Mouse (Mus musculus): ENCODE data around the gene Cnr2. TPM values are rescaled to one million over a fixed set of nuclear protein-coding genes. Genes with fewer than 3 reads are reported as not detected.
A peak's percentile ranks its signal among the peaks of the same experiment; 100 is the strongest.

Cnr2 gene
- polyA plus RNA-seq, 1 experiment from 2014 or later: not detected

DNA sequence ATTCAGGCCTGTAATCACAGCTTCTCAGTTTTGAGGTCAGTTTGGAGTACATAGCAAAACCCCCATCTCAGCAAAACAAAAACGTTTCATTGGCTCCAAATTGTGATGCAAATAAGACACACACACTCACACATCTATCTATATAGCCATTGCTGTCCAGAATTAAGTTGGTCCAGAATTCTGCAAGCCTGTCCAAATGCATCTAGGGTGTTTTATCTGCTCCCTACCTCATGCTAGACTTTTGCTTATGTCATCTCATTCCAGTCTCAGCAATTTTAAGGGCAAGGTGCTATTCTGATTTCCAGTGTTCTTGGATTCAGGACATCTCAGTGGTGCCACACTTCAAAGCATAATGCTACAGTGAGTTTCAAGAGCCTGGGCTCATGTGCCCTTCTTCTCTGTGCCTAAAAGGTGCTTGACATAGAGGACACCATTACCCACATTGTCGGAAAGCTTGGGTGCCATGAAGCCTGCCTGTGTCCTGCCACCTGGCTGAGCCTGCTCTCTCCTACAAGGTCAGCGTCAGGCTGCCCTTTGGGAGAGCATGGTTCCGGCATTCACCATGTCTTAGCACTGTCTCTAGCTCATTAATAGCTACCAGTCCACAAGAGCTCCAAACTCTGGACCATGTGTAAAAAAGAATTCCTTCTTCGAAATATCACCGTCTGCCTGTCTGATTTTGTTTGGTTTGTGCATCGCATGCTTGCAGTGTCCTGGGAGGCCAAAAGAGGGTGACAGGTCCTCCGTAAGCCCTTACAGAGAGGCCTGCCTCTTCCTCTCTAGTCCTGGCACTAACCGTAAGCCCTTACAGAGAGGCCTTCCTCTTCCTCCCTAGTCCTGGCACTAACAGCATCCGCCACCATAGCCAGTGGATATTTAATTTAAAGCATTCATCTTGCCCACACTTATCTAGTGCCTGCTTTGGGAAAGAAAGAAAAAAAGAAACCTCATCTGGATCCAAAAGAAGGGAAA, 20.3 kb upstream of the Cnr2 start:
- peak overlapping the region; percentile 76 for H3K4me3 ChIP-seq (replicated peaks; ENCODE audit: low read length)
- H3K27me3 ChIP-seq (replicated peaks; ENCODE audit: control insufficient read depth, insufficient read depth, low read length): no peaks in the 10 kb centered on the region
- no peak overlapping the region for H3K4me2 ChIP-seq (ENCODE audit: low read length)
- no peak for ATAC-seq
- peak overlapping the region; percentile 98 for H3K27ac ChIP-seq (ENCODE audit: low read length)
- H3K4me1 ChIP-seq (replicated peaks; ENCODE audit: control insufficient read depth, insufficient read depth, low read length): peaks cover 41% of the 10 kb centered on the region
- 82% methylated on average over 10 of the region's 10 CpGs for WGBS
- H3K9ac ChIP-seq (replicated peaks; ENCODE audit: low read depth, low read length): no peak overlapping the region
- peaks cover 3% of the 10 kb centered on the region for H3K36me3 ChIP-seq (ENCODE audit: control insufficient read depth, insufficient read depth)
- H3K9me3 ChIP-seq (ENCODE audit: control insufficient read depth, low read length): no peaks in the 10 kb centered on the region

DNA sequence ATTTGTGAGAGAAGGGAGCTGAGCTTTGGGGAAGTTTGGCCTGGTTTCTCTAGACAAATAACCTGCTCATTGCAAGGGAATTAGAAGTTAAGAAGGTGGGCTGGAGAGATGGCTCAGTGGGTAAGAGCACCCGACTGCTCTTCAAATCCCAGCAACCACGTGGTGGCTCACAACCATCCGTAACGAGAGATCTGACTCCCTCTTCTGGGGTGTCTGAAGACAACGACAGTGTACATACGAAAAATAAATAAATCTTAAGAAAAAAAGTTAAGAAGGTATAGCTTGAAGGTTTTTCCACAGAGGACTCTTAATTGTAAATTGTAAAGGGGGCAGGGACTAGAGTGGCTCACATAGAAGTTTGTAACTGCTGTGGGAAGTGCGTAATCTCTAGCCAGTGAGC, 19.6 kb upstream of the Cnr2 start:
- no peak overlapping the region for H3K27ac ChIP-seq (ENCODE audit: low read length)

DNA sequence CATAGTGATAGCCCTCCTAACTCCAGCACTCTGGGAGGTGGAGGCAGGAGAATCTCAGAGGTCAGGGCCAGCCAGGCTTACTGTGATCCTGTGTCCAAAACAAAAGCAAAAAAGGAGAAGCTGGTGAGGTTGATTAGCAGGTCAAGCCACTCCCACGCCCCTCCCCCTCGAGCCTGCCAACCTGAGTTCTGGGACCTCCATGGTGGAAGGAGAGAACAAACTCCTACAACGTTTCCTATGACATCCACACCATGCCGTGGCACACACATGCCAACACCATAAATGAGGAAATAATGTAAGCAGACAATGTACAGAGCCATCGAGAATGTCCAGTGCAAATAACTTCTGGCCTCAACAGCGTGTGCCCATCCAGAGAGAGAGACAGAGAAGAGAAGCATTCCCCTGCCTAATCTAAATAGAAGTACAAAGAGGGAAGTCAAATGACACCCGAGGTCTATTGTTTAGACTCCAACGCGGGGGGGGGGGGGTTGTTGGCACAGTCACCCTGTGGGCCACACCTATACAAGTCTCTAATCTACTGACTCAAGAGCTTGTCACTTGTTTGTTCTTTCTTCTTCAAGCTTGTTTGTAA, 19.1 kb upstream of the Cnr2 start:
- peak overlapping the region; percentile 14; the same call in 1 of the 2 replicates for H3K27ac ChIP-seq (ENCODE audit: low read length)
- peaks cover 36% of the 10 kb centered on the region for H3K4me1 ChIP-seq (replicated peaks; ENCODE audit: control insufficient read depth, insufficient read depth, low read length)
- H3K4me3 ChIP-seq (replicated peaks; ENCODE audit: low read length): peak overlapping the region; percentile 20
- no peaks in the 10 kb centered on the region for H3K9me3 ChIP-seq (ENCODE audit: control insufficient read depth, low read length)
- WGBS: 4% methylated on average over 9 of the region's 9 CpGs
- H3K9ac ChIP-seq (replicated peaks; ENCODE audit: low read depth, low read length): peak overlapping the region; percentile 46; the same call in 1 of the 2 replicates
- no peaks in the 10 kb centered on the region for H3K27me3 ChIP-seq (replicated peaks; ENCODE audit: control insufficient read depth, insufficient read depth, low read length)
- H3K36me3 ChIP-seq (ENCODE audit: control insufficient read depth, insufficient read depth): peaks cover 3% of the 10 kb centered on the region; the same call in 1 of the 2 replicates
- H3K4me2 ChIP-seq (ENCODE audit: low read length): peak overlapping the region; percentile 47
- no peak for ATAC-seq

More for the DNA sequence above, 19.6 kb upstream of the Cnr2 start:
- ATAC-seq: no peak
- no peaks in the 10 kb centered on the region for H3K9me3 ChIP-seq (ENCODE audit: control insufficient read depth, low read length)
- 23% methylated on average over 7 of the region's 7 CpGs for WGBS
- H3K9ac ChIP-seq (replicated peaks; ENCODE audit: low read depth, low read length): no peak overlapping the region
- no peak overlapping the region for H3K4me3 ChIP-seq (replicated peaks; ENCODE audit: low read length)
- peaks cover 38% of the 10 kb centered on the region for H3K4me1 ChIP-seq (replicated peaks; ENCODE audit: control insufficient read depth, insufficient read depth, low read length)
- H3K4me2 ChIP-seq (ENCODE audit: low read length): no peak overlapping the region; the same call in 1 of the 2 replicates
- no peaks in the 10 kb centered on the region for H3K27me3 ChIP-seq (replicated peaks; ENCODE audit: control insufficient read depth, insufficient read depth, low read length)
- peaks cover 3% of the 10 kb centered on the region for H3K36me3 ChIP-seq (ENCODE audit: control insufficient read depth, insufficient read depth)

DNA sequence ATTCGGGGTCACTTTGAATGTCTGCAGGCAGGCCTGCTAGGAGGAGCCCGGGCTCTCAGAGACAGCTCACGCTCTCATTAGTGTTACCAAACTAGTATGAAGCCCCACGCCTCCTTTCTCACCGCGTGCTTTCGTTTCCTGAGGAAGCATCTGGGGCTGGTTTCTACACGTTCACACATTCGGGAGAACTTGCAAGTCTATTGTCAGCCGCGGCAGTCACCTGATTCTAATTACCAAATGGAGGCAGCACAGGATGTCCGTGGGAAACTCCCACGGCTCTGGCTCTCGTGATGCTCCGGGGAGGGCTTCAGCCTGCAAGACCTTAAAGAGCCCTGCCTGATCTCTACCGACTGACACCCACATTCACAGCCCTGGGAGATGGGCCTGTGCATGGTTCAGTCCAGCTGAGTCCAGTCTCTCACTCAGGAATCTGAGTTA, 18.6 kb upstream of the Cnr2 start:
- ATAC-seq: no peak
- Histone ChIP-seq H3K4me3 (replicated peaks; ENCODE audit: low read length) (peak overlapping the region; percentile 20), H3K9me3 (ENCODE audit: control insufficient read depth, low read length) (no peaks in the 10 kb centered on the region), H3K27ac (ENCODE audit: low read length) (0 out of 2 replicates have a peak overlapping the region, but pooled peaks have one; percentile 14), H3K9ac (replicated peaks; ENCODE audit: low read depth, low read length) (peak overlapping the region; percentile 46), H3K4me2 (ENCODE audit: low read length) (peak overlapping the region; percentile 47), H3K27me3 (replicated peaks; ENCODE audit: control insufficient read depth, insufficient read depth, low read length) (no peaks in the 10 kb centered on the region), H3K36me3 (ENCODE audit: control insufficient read depth, insufficient read depth) (peaks cover 3% of the 10 kb centered on the region; the same call in 1 of the 2 replicates), H3K4me1 (replicated peaks; ENCODE audit: control insufficient read depth, insufficient read depth, low read length) (peaks cover 33% of the 10 kb centered on the region)
- under 1% methylated on average over 16 of the region's 16 CpGs for WGBS

DNA sequence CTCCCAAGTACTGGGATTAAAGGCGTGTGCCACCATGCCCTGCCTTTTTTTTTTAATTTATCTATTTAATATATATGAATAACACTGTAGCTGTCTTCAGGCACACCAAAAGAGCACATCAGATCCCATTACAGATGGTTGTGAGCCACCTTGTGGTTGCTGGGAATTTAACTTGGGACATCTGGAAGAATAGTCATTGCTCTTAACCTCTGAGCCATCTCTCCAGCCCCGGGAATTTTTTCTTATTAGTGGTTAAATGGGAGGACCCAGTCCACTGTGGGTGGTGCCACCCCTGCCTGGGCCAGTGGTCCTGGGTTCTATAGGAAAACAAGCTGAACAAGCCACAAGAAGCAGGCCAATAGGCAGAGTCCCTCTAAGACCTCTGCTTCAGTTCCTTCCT, 17.5 kb upstream of the Cnr2 start:
- WGBS: 70% methylated on average over 2 of the region's 2 CpGs
- Histone ChIP-seq H3K9me3 (ENCODE audit: control insufficient read depth, low read length) (no peaks in the 10 kb centered on the region), H3K27ac (ENCODE audit: low read length) (no peak overlapping the region), H3K4me1 (replicated peaks; ENCODE audit: control insufficient read depth, insufficient read depth, low read length) (peaks cover 24% of the 10 kb centered on the region), H3K4me3 (replicated peaks; ENCODE audit: low read length) (no peak overlapping the region), H3K9ac (replicated peaks; ENCODE audit: low read depth, low read length) (no peak overlapping the region), H3K27me3 (replicated peaks; ENCODE audit: control insufficient read depth, insufficient read depth, low read length) (no peaks in the 10 kb centered on the region), H3K4me2 (ENCODE audit: low read length) (no peak overlapping the region), H3K36me3 (ENCODE audit: control insufficient read depth, insufficient read depth) (no peaks in the 10 kb centered on the region)
- no peak for ATAC-seq

DNA sequence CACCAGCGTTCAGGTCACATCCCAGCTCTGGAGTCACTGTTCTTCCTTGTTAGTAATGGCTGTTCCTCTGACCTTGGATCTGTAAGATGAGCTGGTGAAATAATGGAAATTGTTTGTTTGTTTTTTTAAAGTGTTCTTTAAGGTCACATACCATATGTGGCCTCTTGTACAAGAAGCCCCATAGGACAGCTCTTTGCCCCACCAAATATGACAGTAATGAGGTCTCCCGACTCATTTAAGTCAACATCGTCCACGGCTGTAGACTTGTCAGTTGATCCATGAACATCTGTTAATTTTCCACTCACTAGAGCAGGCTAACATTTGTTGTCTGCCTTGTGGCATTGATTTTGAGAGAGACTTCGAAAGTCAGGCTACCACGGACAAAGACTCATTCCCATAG, 16.2 kb upstream of the Cnr2 start:
- no peak overlapping the region for H3K9ac ChIP-seq (replicated peaks; ENCODE audit: low read depth, low read length)
- no peaks in the 10 kb centered on the region for H3K9me3 ChIP-seq (ENCODE audit: control insufficient read depth, low read length)
- 78% methylated on average over 6 of the region's 6 CpGs for WGBS
- no peak overlapping the region for H3K4me2 ChIP-seq (ENCODE audit: low read length)
- H3K27ac ChIP-seq (ENCODE audit: low read length): no peak overlapping the region
- H3K36me3 ChIP-seq (ENCODE audit: control insufficient read depth, insufficient read depth): no peaks in the 10 kb centered on the region
- peaks cover 22% of the 10 kb centered on the region for H3K4me1 ChIP-seq (replicated peaks; ENCODE audit: control insufficient read depth, insufficient read depth, low read length)
- ATAC-seq: no peak
- no peaks in the 10 kb centered on the region for H3K27me3 ChIP-seq (replicated peaks; ENCODE audit: control insufficient read depth, insufficient read depth, low read length)
- H3K4me3 ChIP-seq (replicated peaks; ENCODE audit: low read length): no peak overlapping the region

DNA sequence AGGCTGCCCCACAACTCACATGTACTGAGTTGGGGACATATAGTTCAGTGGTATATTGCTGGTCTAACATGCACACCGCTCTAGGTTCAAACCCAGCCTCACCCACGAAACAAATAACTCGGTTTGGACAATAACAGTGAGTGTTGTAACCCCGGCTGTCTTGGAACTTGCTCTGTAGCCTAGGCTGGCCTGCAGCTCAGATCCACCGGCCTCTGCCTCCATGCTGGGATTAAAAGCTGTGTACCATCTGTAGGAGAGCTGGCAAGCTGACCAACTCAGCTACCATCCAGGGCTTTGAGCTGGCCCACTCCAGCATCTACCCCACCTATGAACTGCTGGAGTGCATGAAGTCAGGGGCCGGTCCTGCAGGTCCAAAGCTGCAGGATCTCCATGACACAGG, 15.2 kb upstream of the Cnr2 start:
- no peak for ATAC-seq
- Histone ChIP-seq H3K36me3 (ENCODE audit: control insufficient read depth, insufficient read depth) (no peaks in the 10 kb centered on the region), H3K27me3 (replicated peaks; ENCODE audit: control insufficient read depth, insufficient read depth, low read length) (no peaks in the 10 kb centered on the region), H3K9ac (replicated peaks; ENCODE audit: low read depth, low read length) (no peak overlapping the region), H3K4me3 (replicated peaks; ENCODE audit: low read length) (no peak overlapping the region), H3K27ac (ENCODE audit: low read length) (no peak overlapping the region), H3K4me2 (ENCODE audit: low read length) (no peak overlapping the region), H3K4me1 (replicated peaks; ENCODE audit: control insufficient read depth, insufficient read depth, low read length) (peaks cover 16% of the 10 kb centered on the region), H3K9me3 (ENCODE audit: control insufficient read depth, low read length) (no peaks in the 10 kb centered on the region)
- 91% methylated on average over 6 of the region's 6 CpGs for WGBS

DNA sequence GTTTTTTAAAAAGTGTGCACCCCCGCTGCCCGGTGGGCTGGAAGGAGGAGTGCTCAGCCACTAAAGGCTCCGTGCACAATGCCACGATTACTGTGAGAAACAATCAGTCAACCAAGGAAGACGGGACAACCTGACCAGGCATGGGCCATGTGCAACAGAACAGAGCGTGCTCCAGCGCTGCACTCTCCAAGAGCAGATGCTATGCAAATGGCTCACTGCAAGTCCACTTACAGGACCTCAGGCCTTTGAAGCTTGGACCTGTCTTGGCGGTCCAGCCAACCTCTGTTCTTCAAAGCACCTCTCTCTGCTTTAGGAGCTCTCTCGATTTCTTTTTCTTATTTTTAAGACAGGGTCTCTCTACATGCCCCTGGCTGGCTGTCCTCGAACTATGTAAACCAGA, 14.6 kb upstream of the Cnr2 start:
- Histone ChIP-seq H3K36me3 (ENCODE audit: control insufficient read depth, insufficient read depth) (no peaks in the 10 kb centered on the region), H3K27ac (ENCODE audit: low read length) (no peak overlapping the region), H3K9me3 (ENCODE audit: control insufficient read depth, low read length) (no peaks in the 10 kb centered on the region), H3K4me1 (replicated peaks; ENCODE audit: control insufficient read depth, insufficient read depth, low read length) (peaks cover 14% of the 10 kb centered on the region), H3K27me3 (replicated peaks; ENCODE audit: control insufficient read depth, insufficient read depth, low read length) (no peaks in the 10 kb centered on the region), H3K9ac (replicated peaks; ENCODE audit: low read depth, low read length) (no peak overlapping the region), H3K4me3 (replicated peaks; ENCODE audit: low read length) (no peak overlapping the region), H3K4me2 (ENCODE audit: low read length) (no peak overlapping the region)
- 84% methylated on average over 10 of the region's 10 CpGs for WGBS
- no peak for ATAC-seq

DNA sequence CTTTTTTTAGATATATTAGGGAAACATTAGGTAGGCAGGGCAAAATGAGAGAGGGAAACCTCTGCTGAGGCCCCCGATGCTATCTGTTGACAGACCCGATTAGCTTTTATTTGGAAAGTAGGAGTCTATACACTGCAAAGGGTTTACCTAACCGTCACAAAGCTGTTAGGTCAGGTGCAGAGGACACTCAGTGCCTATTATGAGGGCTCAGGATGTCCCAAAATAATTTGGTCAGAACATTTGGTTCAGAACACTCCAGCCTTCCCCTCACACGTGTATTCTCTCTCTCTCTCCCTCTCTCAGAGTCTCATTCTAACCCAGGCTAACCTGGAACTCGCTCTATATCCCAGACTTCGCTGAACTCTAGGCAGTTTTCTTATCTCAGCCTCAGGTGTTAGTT, 13.2 kb upstream of the Cnr2 start:
- Histone ChIP-seq H3K27ac (ENCODE audit: low read length) (no peak overlapping the region), H3K27me3 (replicated peaks; ENCODE audit: control insufficient read depth, insufficient read depth, low read length) (no peaks in the 10 kb centered on the region), H3K9ac (replicated peaks; ENCODE audit: low read depth, low read length) (no peak overlapping the region), H3K4me3 (replicated peaks; ENCODE audit: low read length) (no peak overlapping the region), H3K36me3 (ENCODE audit: control insufficient read depth, insufficient read depth) (no peaks in the 10 kb centered on the region), H3K4me1 (replicated peaks; ENCODE audit: control insufficient read depth, insufficient read depth, low read length) (no peaks in the 10 kb centered on the region; the same call in 1 of the 2 replicates), H3K9me3 (ENCODE audit: control insufficient read depth, low read length) (no peaks in the 10 kb centered on the region), H3K4me2 (ENCODE audit: low read length) (no peak overlapping the region)
- no peak for ATAC-seq
- 82% methylated on average over 6 of the region's 6 CpGs for WGBS

Data from forebrain, embryonic 16.5 days (tissue).